Mouse (Mus musculus): Measurements from ENCODE around the gene Nap1l4.

Gene Nap1l4

GRCm38 (mm10) chr7:143513763-143514415 lies 35.0 kb downstream of the Nap1l4 start:
- no peak for DNase-seq

- DNase-seq, result no peak
Observed at GRCm38 (mm10) chr7:143511335-143511712, 37.6 kb downstream of the Nap1l4 start.

GRCm38 (mm10) chr7:143510593-143511334 lies 38.1 kb downstream of the Nap1l4 start:
- DNase-seq, result no peak

GRCm38 (mm10) chr7:143509566-143509965 lies 39.3 kb downstream of the Nap1l4 start:
- no peak for DNase-seq

GRCm38 (mm10) chr7:143506675-143507074 lies 42.2 kb downstream of the Nap1l4 start:
- peak in 1 of 2 experiments; percentile 14 for DNase-seq

- DNase-seq, result no peak
Observed at GRCm38 (mm10) chr7:143506271-143506670, 42.6 kb downstream of the Nap1l4 start.

GRCm38 (mm10) chr7:143505823-143506222 lies 43.1 kb downstream of the Nap1l4 start:
- DNase-seq, result peak; percentile 44 to 58

- no peak for DNase-seq
Observed at GRCm38 (mm10) chr7:143505411-143505810, 43.5 kb downstream of the Nap1l4 start.

- DNase-seq, result no peak
Observed at GRCm38 (mm10) chr7:143503926-143504325, 45.0 kb downstream of the Nap1l4 start.

- DNase-seq, result no peak
Observed at GRCm38 (mm10) chr7:143502418-143503200, 46.3 kb downstream of the Nap1l4 start, which contains the start of gene Phlda2. TSS of gene Phlda2 (minus strand) at chr7:143503150.

GRCm38 (mm10) chr7:143501643-143502417 lies 47.1 kb downstream of the Nap1l4 start:
- DNase-seq, result no peak

GRCm38 (mm10) chr7:143500912-143501311 lies 48.0 kb downstream of the Nap1l4 start:
- no peak for DNase-seq

GRCm38 (mm10) chr7:143498584-143498983 lies 50.3 kb downstream of the Nap1l4 start:
- no peak for DNase-seq

- DNase-seq, result no peak
Observed at GRCm38 (mm10) chr7:143495104-143495961, 53.6 kb downstream of the Nap1l4 start.

- DNase-seq, result no peak
Observed at GRCm38 (mm10) chr7:143493616-143494126, 55.2 kb downstream of the Nap1l4 start.

- no peak for DNase-seq
Observed at GRCm38 (mm10) chr7:143489735-143490134, 59.2 kb downstream of the Nap1l4 start.

GRCm38 (mm10) chr7:143482541-143482940 lies 66.4 kb downstream of the Nap1l4 start:
- DNase-seq, result no peak

- no peak for DNase-seq
Observed at GRCm38 (mm10) chr7:143481806-143482387, 67.0 kb downstream of the Nap1l4 start.

GRCm38 (mm10) chr7:143480498-143480897 lies 68.4 kb downstream of the Nap1l4 start:
- DNase-seq, result no peak

- DNase-seq, result no peak
Observed at GRCm38 (mm10) chr7:143477800-143478199, 71.1 kb downstream of the Nap1l4 start.
